Mouse (Mus musculus): ENCODE measurements at regions not wholly inside any gene's neighbourhood (a gene's known extent, or its start where the extent isn't known, plus 50 kb on each side); places are given as distances from the start of the nearest gene placed in this dataset.
"Not testable (repeated sequence)": the region's sequence is repeated elsewhere in the genome, so short reads cannot be mapped to it uniquely, and the experiment has no call there.

GRCm38 (mm10) chr1:88786066-88786465, 84.0 kb upstream of the Arl4c start:
- no peak overlapping the region for H3K4me2 ChIP-seq (replicated peaks)
- H3K27ac ChIP-seq, result no peak overlapping the region
- WGBS, result 91% methylated on average over 14 of the region's 14 CpGs
- H3K36me3 ChIP-seq, result no peaks in the 10 kb centered on the region
- no peak for ATAC-seq (ENCODE audit: low FRiP score)
- no peak overlapping the region for H3K4me3 ChIP-seq
- 0 out of 2 replicates have a peak, but pooled peaks cover 5% of the 10 kb centered on the region for H3K9me3 ChIP-seq (replicated peaks)
- H3K27me3 ChIP-seq, result no peaks in the 10 kb centered on the region
- H3K4me1 ChIP-seq, result 0 out of 2 replicates have a peak, but pooled peaks cover 2% of the 10 kb centered on the region
- no peak overlapping the region for H3K9ac ChIP-seq

- Histone ChIP-seq H3K4me2 (replicated peaks) (no peak overlapping the region), H3K27me3 (no peaks in the 10 kb centered on the region), H3K9ac (no peak overlapping the region), H3K4me3 (no peak overlapping the region), H3K27ac (no peak overlapping the region), H3K36me3 (no peaks in the 10 kb centered on the region), H3K9me3 (replicated peaks) (0 out of 2 replicates have a peak, but pooled peaks cover 5% of the 10 kb centered on the region), H3K4me1 (no peaks in the 10 kb centered on the region)
- no peak for ATAC-seq (ENCODE audit: low FRiP score)
- WGBS, result 79% methylated on average over 7 of the region's 7 CpGs
Measured at GRCm38 (mm10) chr1:88790674-88791073, 88.7 kb upstream of the Arl4c start.

GRCm38 (mm10) chr1:88794926-88795325, 92.9 kb upstream of the Arl4c start:
- Histone ChIP-seq H3K27ac (no peak overlapping the region), H3K9ac (no peak overlapping the region), H3K4me3 (no peak overlapping the region), H3K36me3 (no peaks in the 10 kb centered on the region), H3K9me3 (replicated peaks) (no peaks in the 10 kb centered on the region), H3K4me2 (replicated peaks) (no peak overlapping the region), H3K27me3 (peaks cover 3% of the 10 kb centered on the region; the same call in 1 of the 2 replicates), H3K4me1 (peaks cover 11% of the 10 kb centered on the region)
- WGBS, result 70% methylated on average over 10 of the region's 10 CpGs
- no peak for ATAC-seq (ENCODE audit: low FRiP score)

GRCm38 (mm10) chr1:88798473-88798872, 96.5 kb upstream of the Arl4c start:
- H3K4me2 ChIP-seq (replicated peaks), result no peak overlapping the region
- H3K9me3 ChIP-seq (replicated peaks), result no peaks in the 10 kb centered on the region; the same call in 1 of the 2 replicates
- H3K27me3 ChIP-seq, result peaks cover 3% of the 10 kb centered on the region; the same call in 1 of the 2 replicates
- H3K9ac ChIP-seq, result no peak overlapping the region
- H3K27ac ChIP-seq, result no peak overlapping the region
- H3K4me1 ChIP-seq, result peaks cover 16% of the 10 kb centered on the region
- ATAC-seq (ENCODE audit: low FRiP score), result no peak
- 68% methylated on average over 14 of the region's 14 CpGs for WGBS
- H3K36me3 ChIP-seq, result no peaks in the 10 kb centered on the region
- no peak overlapping the region for H3K4me3 ChIP-seq

- H3K36me3 ChIP-seq, result no peaks in the 10 kb centered on the region
- H3K4me2 ChIP-seq (replicated peaks), result no peak overlapping the region
- H3K9ac ChIP-seq, result no peak overlapping the region
- peaks cover 16% of the 10 kb centered on the region for H3K4me1 ChIP-seq
- H3K4me3 ChIP-seq, result no peak overlapping the region
- peaks cover 3% of the 10 kb centered on the region; the same call in 1 of the 2 replicates for H3K27me3 ChIP-seq
- H3K9me3 ChIP-seq (replicated peaks), result no peaks in the 10 kb centered on the region; the same call in 1 of the 2 replicates
- no peak overlapping the region for H3K27ac ChIP-seq
- no peak for ATAC-seq (ENCODE audit: low FRiP score)
- 33% methylated on average over 8 of the region's 8 CpGs for WGBS
Measured at GRCm38 (mm10) chr1:88798874-88799273, 96.9 kb upstream of the Arl4c start.

GRCm38 (mm10) chr1:88799343-88799742, 97.3 kb upstream of the Arl4c start:
- H3K36me3 ChIP-seq, result no peaks in the 10 kb centered on the region
- no peaks in the 10 kb centered on the region; the same call in 1 of the 2 replicates for H3K9me3 ChIP-seq (replicated peaks)
- H3K4me2 ChIP-seq (replicated peaks), result no peak overlapping the region
- H3K4me3 ChIP-seq, result no peak overlapping the region
- H3K27me3 ChIP-seq, result peaks cover 3% of the 10 kb centered on the region; the same call in 1 of the 2 replicates
- no peak for ATAC-seq (ENCODE audit: low FRiP score)
- WGBS, result 25% methylated on average over 7 of the region's 7 CpGs
- no peak overlapping the region for H3K27ac ChIP-seq
- peaks cover 16% of the 10 kb centered on the region for H3K4me1 ChIP-seq
- H3K9ac ChIP-seq, result no peak overlapping the region

- H3K36me3 ChIP-seq, result no peaks in the 10 kb centered on the region
- ATAC-seq (ENCODE audit: low FRiP score), result 0 out of 2 replicates have a peak, but pooled peaks have one; percentile 32
- H3K9me3 ChIP-seq (replicated peaks), result no peaks in the 10 kb centered on the region; the same call in 1 of the 2 replicates
- peaks cover 16% of the 10 kb centered on the region for H3K4me1 ChIP-seq
- H3K4me3 ChIP-seq, result no peak overlapping the region
- no peak overlapping the region for H3K9ac ChIP-seq
- peaks cover 3% of the 10 kb centered on the region; the same call in 1 of the 2 replicates for H3K27me3 ChIP-seq
- WGBS, result 36% methylated on average over 8 of the region's 8 CpGs
- no peak overlapping the region for H3K27ac ChIP-seq
- H3K4me2 ChIP-seq (replicated peaks), result no peak overlapping the region
Measured at GRCm38 (mm10) chr1:88799789-88800188, 97.8 kb upstream of the Arl4c start.

GRCm38 (mm10) chr1:88800411-88800810, 98.4 kb upstream of the Arl4c start:
- WGBS, result 35% methylated on average over 5 of the region's 5 CpGs
- Histone ChIP-seq H3K4me3 (no peak overlapping the region), H3K9me3 (replicated peaks) (no peaks in the 10 kb centered on the region; the same call in 1 of the 2 replicates), H3K9ac (no peak overlapping the region), H3K36me3 (no peaks in the 10 kb centered on the region), H3K4me2 (replicated peaks) (no peak overlapping the region), H3K4me1 (peaks cover 16% of the 10 kb centered on the region), H3K27me3 (peaks cover 3% of the 10 kb centered on the region; the same call in 1 of the 2 replicates), H3K27ac (no peak overlapping the region)
- no peak for ATAC-seq (ENCODE audit: low FRiP score)

GRCm38 (mm10) chr1:88801151-88801550, 99.1 kb upstream of the Arl4c start:
- H3K4me2 ChIP-seq (replicated peaks); H3K9me3 ChIP-seq (replicated peaks); H3K9ac ChIP-seq; ATAC-seq (ENCODE audit: low FRiP score); H3K36me3 ChIP-seq; H3K4me3 ChIP-seq; H3K27ac ChIP-seq; H3K27me3 ChIP-seq: not testable (repeated sequence)
- H3K4me1 ChIP-seq, result peaks cover 16% of the 10 kb centered on the region

GRCm38 (mm10) chr1:88806960-88807359, 104.9 kb upstream of the Arl4c start:
- Histone ChIP-seq H3K4me1 (no peaks in the 10 kb centered on the region), H3K4me2 (replicated peaks) (no peak overlapping the region), H3K9me3 (replicated peaks) (no peaks in the 10 kb centered on the region; the same call in 1 of the 2 replicates), H3K36me3 (no peaks in the 10 kb centered on the region), H3K27me3 (no peaks in the 10 kb centered on the region), H3K27ac (no peak overlapping the region), H3K9ac (no peak overlapping the region), H3K4me3 (no peak overlapping the region)
- 58% methylated on average over 6 of the region's 6 CpGs for WGBS
- ATAC-seq (ENCODE audit: low FRiP score), result no peak

- H3K27me3 ChIP-seq, result no peaks in the 10 kb centered on the region
- H3K4me3 ChIP-seq, result no peak overlapping the region
- ATAC-seq (ENCODE audit: low FRiP score), result no peak
- 86% methylated on average over 6 of the region's 6 CpGs for WGBS
- H3K4me1 ChIP-seq, result peaks cover 3% of the 10 kb centered on the region
- no peak overlapping the region for H3K4me2 ChIP-seq (replicated peaks)
- H3K9ac ChIP-seq, result no peak overlapping the region
- no peak overlapping the region for H3K27ac ChIP-seq
- H3K9me3 ChIP-seq (replicated peaks), result no peaks in the 10 kb centered on the region; the same call in 1 of the 2 replicates
- H3K36me3 ChIP-seq, result no peaks in the 10 kb centered on the region
Measured at GRCm38 (mm10) chr1:88807901-88808300, 105.9 kb upstream of the Arl4c start.

- no peak overlapping the region for H3K4me3 ChIP-seq
- no peaks in the 10 kb centered on the region for H3K36me3 ChIP-seq
- H3K9me3 ChIP-seq (replicated peaks), result no peaks in the 10 kb centered on the region
- no peak for ATAC-seq (ENCODE audit: low FRiP score)
- H3K4me2 ChIP-seq (replicated peaks), result no peak overlapping the region
- H3K27ac ChIP-seq, result no peak overlapping the region
- H3K9ac ChIP-seq, result no peak overlapping the region
- no peaks in the 10 kb centered on the region for H3K27me3 ChIP-seq
- 40% methylated on average over 3 of the region's 3 CpGs for WGBS
- H3K4me1 ChIP-seq, result peaks cover 6% of the 10 kb centered on the region
Measured at GRCm38 (mm10) chr1:88808508-88808907, 106.5 kb upstream of the Arl4c start.

GRCm38 (mm10) chr1:88809756-88810155, 107.7 kb upstream of the Arl4c start:
- peaks cover 14% of the 10 kb centered on the region for H3K4me1 ChIP-seq
- H3K9ac ChIP-seq, result no peak overlapping the region
- no peak overlapping the region for H3K4me3 ChIP-seq
- no peaks in the 10 kb centered on the region for H3K9me3 ChIP-seq (replicated peaks)
- WGBS, result 38% methylated on average over 2 of the region's 2 CpGs
- no peaks in the 10 kb centered on the region for H3K36me3 ChIP-seq
- ATAC-seq (ENCODE audit: low FRiP score), result no peak
- no peak overlapping the region for H3K27ac ChIP-seq
- no peaks in the 10 kb centered on the region for H3K27me3 ChIP-seq
- no peak overlapping the region for H3K4me2 ChIP-seq (replicated peaks)

Data from hindbrain, embryonic 12.5 days (tissue).